Mouse (Mus musculus) kidney, adult 2 months (tissue): ENCODE measurements around the gene Dlgap1.

ENCODE experiments used
- CTCF ChIP-seq: fragments of 200-500 bp; conservative IDR thresholded peaks from 2 replicates; pipeline ENCODE4 v1.5.1; 2011; ENCODE audit warnings: low read depth, mild to moderate bottlenecking, control low read depth, low read length, moderate library complexity, mixed read lengths; ENCODE audit not compliant: insufficient read depth, insufficient read length
- POLR2A ChIP-seq: fragments of 200-500 bp; IDR thresholded peaks from one replicate; pipeline ENCODE4 v1.6.1; 2011; ENCODE audit warnings: low read depth, low read length, control low read depth

- TF ChIP-seq CTCF: no peak
- TF ChIP-seq POLR2A: no peak
Measured at GRCm38 (mm10) chr17:70341230-70341629, 372.4 kb downstream of the Dlgap1 start.
